Mouse (Mus musculus) embryonic fibroblast, embryonic 13.5 days (primary cell): ENCODE data around the gene Cyb561d2. TPM values are rescaled to one million over a fixed set of nuclear protein-coding genes. Genes with fewer than 3 reads are reported as not detected.
"Not testable (repeated sequence)": the region's sequence is repeated elsewhere in the genome, so short reads cannot be mapped to it uniquely, and the experiment has no call there.

Source experiments
- H3K27ac ChIP-seq: 2 replicates; pipeline ENCODE4 v1.5.1; 2012; ENCODE audit warnings: low read length, control low read depth, inconsistent platforms; ENCODE audit not compliant: insufficient read depth
- H3K4me1 ChIP-seq: 2 replicates; pipeline ENCODE4 v1.6.1; 2011; ENCODE audit warnings: low read length; ENCODE audit not compliant: control insufficient read depth, insufficient read depth
- H3K4me3 ChIP-seq: 2 replicates; pipeline ENCODE4 v1.5.1; 2011; ENCODE audit warnings: mild to moderate bottlenecking, control low read depth, low read length; ENCODE audit not compliant: insufficient read depth
- CTCF ChIP-seq: IDR thresholded peaks from 2 replicates; pipeline ENCODE4 v1.5.1; 2011; ENCODE audit warnings: mild to moderate bottlenecking, control low read depth, low read length, moderate library complexity, borderline replicate concordance; ENCODE audit not compliant: insufficient read depth
- POLR2A ChIP-seq: IDR thresholded peaks from 2 replicates; pipeline ENCODE4 v1.6.1; 2011; ENCODE audit warnings: low read depth, mild to moderate bottlenecking, control low read depth, low read length, moderate library complexity
- polyA plus RNA-seq: library from polyadenylated mRNA; stranded (reverse); fragments of >200 nt; gene quantifications from 2 replicates; pipeline ENCODE4 v1.2.4, GENCODE M21; 2011; ENCODE audit warnings: low read depth; ENCODE audit not compliant: missing spikeins, insufficient read length

The Cyb561d2 gene
- polyA plus RNA-seq, 1 experiment: 18.3 TPM

- Histone ChIP-seq H3K27ac (no peak overlapping the region), H3K4me3 (peak overlapping the region; percentile 61), H3K4me1 (peaks cover 5% of the 10 kb centered on the region; the same call in 1 of the 2 replicates)
- no peak for TF ChIP-seq POLR2A
- no peak for TF ChIP-seq CTCF
These were observed 39.6 kb upstream of the Cyb561d2 start for GRCm38 (mm10) chr9:107581584-107581983.

- Histone ChIP-seq H3K27ac (peak within 1 kb of the TSS; percentile 71), H3K4me3 (peak within 1 kb of the TSS; percentile 61), H3K4me1 (peaks cover 5% of the 10 kb centered on the region; the same call in 1 of the 2 replicates)
- TF ChIP-seq CTCF: no peak
- peak; percentile 87 for TF ChIP-seq POLR2A
These were observed 38.7 kb upstream of the Cyb561d2 start, which contains the start of gene Hyal3 for GRCm38 (mm10) chr9:107580501-107581317. Hyal3 (plus strand) TSS chr9:107580818.

- TF ChIP-seq POLR2A (0 out of 2 replicates have a peak, but pooled peaks have one; percentile 7), CTCF (no peak)
- Histone ChIP-seq H3K4me3 (no peak overlapping the region), H3K4me1 (peaks cover 5% of the 10 kb centered on the region; the same call in 1 of the 2 replicates), H3K27ac (no peak overlapping the region)
These were observed 37.3 kb upstream of the Cyb561d2 start for GRCm38 (mm10) chr9:107579023-107579900.

GRCm38 (mm10) chr9:107578587-107578986 lies 36.6 kb upstream of the Cyb561d2 start, which contains the start of gene Naa80:
Naa80 (plus strand) TSS chr9:107578887.
- H3K27ac ChIP-seq: no peak within 1 kb of the TSS
- peaks cover 5% of the 10 kb centered on the region; the same call in 1 of the 2 replicates for H3K4me1 ChIP-seq
- TF ChIP-seq CTCF (no peak), POLR2A (no peak)
- H3K4me3 ChIP-seq: no peak within 1 kb of the TSS

- TF ChIP-seq CTCF (no peak), POLR2A (no peak)
- no peak overlapping the region for H3K4me3 ChIP-seq
- peaks cover 5% of the 10 kb centered on the region; the same call in 1 of the 2 replicates for H3K4me1 ChIP-seq
- H3K27ac ChIP-seq: no peak overlapping the region
These were observed 35.9 kb upstream of the Cyb561d2 start for GRCm38 (mm10) chr9:107577871-107578270.

- Histone ChIP-seq H3K4me1 (peaks cover 5% of the 10 kb centered on the region; the same call in 1 of the 2 replicates), H3K27ac (peak within 1 kb of the TSS; percentile 56), H3K4me3 (peak within 1 kb of the TSS; percentile 37)
- TF ChIP-seq CTCF: no peak
- peak; percentile 91 for TF ChIP-seq POLR2A
These were observed 34.5 kb upstream of the Cyb561d2 start, which contains the start of gene Hyal1 for GRCm38 (mm10) chr9:107576357-107577107. Hyal1 (plus strand) TSS chr9:107576927.

- H3K4me1 ChIP-seq: peaks cover 5% of the 10 kb centered on the region; the same call in 1 of the 2 replicates
These were observed 33.8 kb upstream of the Cyb561d2 start for GRCm38 (mm10) chr9:107575579-107576356.

GRCm38 (mm10) chr9:107573774-107574173 lies 31.8 kb upstream of the Cyb561d2 start:
- not testable (repeated sequence) for H3K4me3 ChIP-seq, H3K27ac ChIP-seq, H3K4me1 ChIP-seq

More at GRCm38 (mm10) chr9:107575579-107576356, 33.8 kb upstream of the Cyb561d2 start:
- Histone ChIP-seq H3K27ac (peak overlapping the region; percentile 56), H3K4me3 (no peak overlapping the region)
- no peak for TF ChIP-seq CTCF
- TF ChIP-seq POLR2A: no peak
